Mouse (Mus musculus) hindbrain, embryonic 10.5 days (tissue): ENCODE results near the gene Tmem171. TPM values are rescaled to one million over a fixed set of nuclear protein-coding genes. Genes with fewer than 3 reads are reported as not detected.

Experiments used
- DNase-seq: peaks from one replicate; pipeline ENCODE4 v3.0.0-alpha.2; 2017; ENCODE audit warnings: low spot score
- H3K27ac ChIP-seq: fragments of 300-500 bp; sonication (generic); 2 replicates; pipeline ENCODE4 v1.5.1; 2016; ENCODE audit warnings: mild to moderate bottlenecking, moderate library complexity
- H3K27me3 ChIP-seq: fragments of 300-500 bp; sonication (generic); 2 replicates; pipeline ENCODE4 v1.6.1; 2016; ENCODE audit warnings: mild to moderate bottlenecking; ENCODE audit not compliant: poor library complexity, insufficient read depth, severe bottlenecking
- H3K36me3 ChIP-seq: fragments of 300-500 bp; sonication (generic); 2 replicates; pipeline ENCODE4 v1.6.1; 2016; ENCODE audit warnings: mild to moderate bottlenecking, moderate library complexity
- H3K4me1 ChIP-seq: fragments of 300-500 bp; sonication (generic); replicated peaks from 2 replicates; pipeline ENCODE4 v1.6.1; 2016; ENCODE audit warnings: mild to moderate bottlenecking
- H3K4me3 ChIP-seq: fragments of 300-500 bp; sonication (generic); 2 replicates; pipeline ENCODE4 v1.5.1; 2016; ENCODE audit warnings: mild to moderate bottlenecking, moderate library complexity
- H3K9me3 ChIP-seq: fragments of 300-500 bp; sonication (generic); 2 replicates; pipeline ENCODE4 v1.6.1; 2016; ENCODE audit warnings: mild to moderate bottlenecking, moderate library complexity
- WGBS: fragments of 180-500 bp; shearing (Covaris S2); methylation state at CpG from one replicate; pipeline ENCODE4 v1.1.7; 2016; 5-methylcytosine and 5-hydroxymethylcytosine counted together
- polyA plus RNA-seq: library from polyadenylated mRNA; unstranded; fragments of >200 nt; fragmentation: Nextera tagmentation; extraction: Ambion mirVana; gene quantifications from 2 replicates; pipeline ENCODE4 v1.2.1, GENCODE M21; 2016

The Tmem171 gene
- polyA plus RNA-seq, 1 experiment from 2014 or later = not detected

- Histone ChIP-seq H3K36me3 (no peaks in the 10 kb centered on the region), H3K4me1 (no peaks in the 10 kb centered on the region)
- 78% methylated on average over 4 of the region's 4 CpGs for WGBS
These were observed 10.9 kb upstream of the Tmem171 start for GRCm38 (mm10) chr13:98705501-98705900.

DNA sequence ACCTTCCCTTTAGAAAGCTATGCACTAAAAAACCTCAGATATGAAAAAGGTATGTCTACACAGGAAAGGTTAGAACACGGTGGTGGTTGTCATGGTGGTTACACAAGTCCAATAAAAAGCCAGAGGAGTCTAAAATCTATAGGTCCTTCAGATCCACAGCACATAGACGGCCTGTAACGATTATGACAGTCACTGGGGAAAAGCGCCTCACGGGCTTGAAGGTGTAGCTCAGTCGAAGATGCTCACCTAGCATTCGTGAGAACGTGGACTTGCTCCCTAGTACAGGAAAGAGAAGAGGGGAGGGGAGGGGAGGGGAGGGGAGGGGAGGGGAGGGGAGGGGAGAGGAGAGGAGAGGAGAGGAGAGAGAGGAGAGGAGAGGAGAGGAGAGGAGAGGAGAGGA, 9.2 kb upstream of the Tmem171 start:
- H3K36me3 ChIP-seq = no peaks in the 10 kb centered on the region
- no peaks in the 10 kb centered on the region for H3K27me3 ChIP-seq
- no peak overlapping the region for H3K4me3 ChIP-seq
- no peaks in the 10 kb centered on the region for H3K9me3 ChIP-seq
- H3K4me1 ChIP-seq = no peaks in the 10 kb centered on the region
- DNase-seq = no peak
- no peak overlapping the region for H3K27ac ChIP-seq
- 92% methylated on average over 7 of the region's 8 CpGs for WGBS

More at GRCm38 (mm10) chr13:98705501-98705900, 10.9 kb upstream of the Tmem171 start:
- no peaks in the 10 kb centered on the region for H3K27me3 ChIP-seq
- H3K27ac ChIP-seq = no peak overlapping the region
- DNase-seq = no peak
- no peak overlapping the region for H3K4me3 ChIP-seq
- no peaks in the 10 kb centered on the region for H3K9me3 ChIP-seq

GRCm38 (mm10) chr13:98702361-98702760, 7.7 kb upstream of the Tmem171 start:
- Histone ChIP-seq H3K9me3 (no peaks in the 10 kb centered on the region), H3K27ac (no peak overlapping the region), H3K36me3 (no peaks in the 10 kb centered on the region), H3K27me3 (no peaks in the 10 kb centered on the region), H3K4me3 (no peak overlapping the region), H3K4me1 (no peaks in the 10 kb centered on the region)
- no peak for DNase-seq
- WGBS = 89% methylated on average over 8 of the region's 8 CpGs

DNA sequence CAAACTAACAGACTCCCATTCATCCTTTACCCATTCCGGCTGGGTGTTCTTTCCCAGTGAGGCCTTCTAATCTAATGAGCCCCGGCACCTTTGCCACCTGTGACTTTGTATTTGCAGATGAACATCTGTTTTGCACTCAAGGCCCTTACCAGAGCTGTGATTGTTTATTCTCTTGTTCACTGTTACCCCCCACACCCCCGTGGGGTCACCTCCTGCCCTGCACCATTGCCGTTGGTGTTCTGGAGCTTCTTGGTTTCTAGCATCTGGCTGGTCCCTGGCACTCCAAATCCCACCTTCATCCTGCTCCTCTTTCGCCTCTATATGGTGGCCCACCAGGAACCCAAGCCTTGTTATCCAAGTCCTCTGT, 6.7 kb upstream of the Tmem171 start:
- H3K27me3 ChIP-seq = peaks cover 5% of the 10 kb centered on the region
- no peak for DNase-seq
- 85% methylated on average over 5 of the region's 5 CpGs for WGBS

DNA sequence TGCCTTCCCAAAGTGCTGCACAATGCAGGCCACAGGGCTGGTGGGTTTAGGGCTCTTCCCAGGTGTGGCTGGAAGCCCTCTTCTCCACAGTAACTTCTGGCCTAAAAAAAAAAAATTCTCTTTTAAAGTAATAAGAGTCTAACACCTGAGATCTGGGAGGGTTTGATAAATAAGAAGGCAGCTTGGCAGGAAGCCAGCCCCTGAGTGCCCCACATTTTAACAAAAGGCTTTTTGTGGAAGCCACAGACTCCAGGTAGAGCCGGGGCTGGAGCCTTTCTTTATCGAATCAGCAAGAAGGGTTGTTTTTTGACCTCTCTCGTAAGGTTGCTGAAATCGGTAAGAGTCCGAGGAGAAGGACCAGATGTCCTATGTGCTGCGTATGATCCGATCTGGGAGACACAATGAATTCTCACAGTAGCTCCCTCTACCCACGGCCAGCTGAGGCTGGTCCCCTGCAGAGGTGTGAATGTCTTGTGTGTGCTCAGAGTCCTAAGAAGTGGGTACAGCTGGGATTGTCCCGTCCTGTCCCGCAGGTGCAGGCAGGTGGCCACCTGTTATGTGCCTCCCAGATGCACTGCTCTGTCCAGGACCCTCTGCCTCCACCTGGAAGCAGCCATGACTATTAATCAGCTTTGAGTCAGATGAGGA, 6.2 kb upstream of the Tmem171 start:
- no peak for DNase-seq
- H3K4me3 ChIP-seq = no peak overlapping the region
- peaks cover 10% of the 10 kb centered on the region for H3K27me3 ChIP-seq
- no peak overlapping the region for H3K27ac ChIP-seq
- H3K9me3 ChIP-seq = no peaks in the 10 kb centered on the region
- H3K36me3 ChIP-seq = no peaks in the 10 kb centered on the region
- no peaks in the 10 kb centered on the region for H3K4me1 ChIP-seq
- WGBS = 71% methylated on average over 10 of the region's 10 CpGs

More for the DNA sequence above, 6.7 kb upstream of the Tmem171 start:
- no peaks in the 10 kb centered on the region for H3K36me3 ChIP-seq
- H3K4me3 ChIP-seq = no peak overlapping the region
- no peak overlapping the region for H3K27ac ChIP-seq
- H3K9me3 ChIP-seq = no peaks in the 10 kb centered on the region
- H3K4me1 ChIP-seq = no peaks in the 10 kb centered on the region

- Histone ChIP-seq H3K9me3 (no peaks in the 10 kb centered on the region), H3K36me3 (no peaks in the 10 kb centered on the region), H3K4me3 (no peak overlapping the region), H3K27me3 (peaks cover 17% of the 10 kb centered on the region), H3K4me1 (peaks cover 7% of the 10 kb centered on the region), H3K27ac (peak overlapping the region; percentile 64; the same call in 1 of the 2 replicates)
- WGBS = 88% methylated on average over 5 of the region's 5 CpGs
- DNase-seq = no peak
These were observed 5.4 kb upstream of the Tmem171 start for GRCm38 (mm10) chr13:98699982-98700540.

GRCm38 (mm10) chr13:98699051-98699744, 4.6 kb upstream of the Tmem171 start:
- H3K36me3 ChIP-seq = no peaks in the 10 kb centered on the region
- no peak for DNase-seq
- H3K27ac ChIP-seq = no peak overlapping the region
- no peak overlapping the region for H3K4me3 ChIP-seq
- peaks cover 25% of the 10 kb centered on the region for H3K27me3 ChIP-seq
- WGBS = 80% methylated on average over 14 of the region's 14 CpGs
- peaks cover 13% of the 10 kb centered on the region for H3K4me1 ChIP-seq
- no peaks in the 10 kb centered on the region for H3K9me3 ChIP-seq

DNA sequence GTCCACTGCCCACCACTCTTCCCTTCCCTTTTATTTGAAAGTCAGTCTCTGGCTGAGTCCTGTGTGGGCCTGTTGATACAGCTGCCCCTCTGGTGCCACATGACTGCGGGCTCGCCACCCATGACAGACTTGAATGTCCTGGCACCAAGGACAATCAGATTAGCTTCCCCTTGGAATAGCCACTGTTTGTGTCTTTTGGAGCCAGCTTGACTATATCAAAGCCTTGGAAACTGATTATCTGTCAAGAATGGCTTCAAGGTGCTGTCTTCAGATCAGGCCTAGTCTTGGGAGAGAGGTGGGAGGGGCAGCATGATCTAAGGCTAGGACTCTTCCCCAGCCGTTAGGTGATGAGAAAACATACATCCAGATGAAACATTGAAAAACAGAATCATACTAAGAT, 2.1 kb upstream of the Tmem171 start:
- H3K36me3 ChIP-seq = no peaks in the 10 kb centered on the region
- no peaks in the 10 kb centered on the region for H3K9me3 ChIP-seq
- peaks cover 36% of the 10 kb centered on the region for H3K27me3 ChIP-seq
- 92% methylated on average over 3 of the region's 3 CpGs for WGBS
- H3K4me3 ChIP-seq = no peak overlapping the region
- no peak overlapping the region for H3K27ac ChIP-seq
- DNase-seq = no peak
- H3K4me1 ChIP-seq = peaks cover 13% of the 10 kb centered on the region

DNA sequence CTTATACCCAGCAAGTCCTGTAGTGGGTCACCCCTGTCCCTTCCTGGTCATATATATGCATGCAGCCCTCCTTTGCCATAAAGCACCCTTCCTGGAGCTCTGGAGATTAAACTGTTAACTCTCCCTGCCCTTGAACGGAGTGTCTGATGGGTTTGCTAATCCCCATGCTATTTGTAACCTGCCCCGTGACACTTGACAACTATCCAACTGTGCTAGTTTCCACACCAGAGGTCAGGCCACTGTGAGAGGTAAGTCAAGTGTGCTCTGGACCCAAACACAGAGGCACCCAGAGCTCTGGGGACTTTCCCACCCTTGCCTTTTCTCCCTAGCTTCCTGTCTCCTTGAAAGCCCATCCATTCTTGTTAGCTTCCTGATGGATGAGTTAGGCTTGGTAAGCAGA, 912 bp upstream of the Tmem171 start:
- no peaks in the 10 kb centered on the region for H3K36me3 ChIP-seq
- 49% methylated on average over 2 of the region's 2 CpGs for WGBS
- DNase-seq = no peak
- H3K9me3 ChIP-seq = no peaks in the 10 kb centered on the region
- no peak overlapping the region for H3K27ac ChIP-seq
- peaks cover 13% of the 10 kb centered on the region for H3K4me1 ChIP-seq
- H3K4me3 ChIP-seq = no peak overlapping the region
- H3K27me3 ChIP-seq = peaks cover 36% of the 10 kb centered on the region

DNA sequence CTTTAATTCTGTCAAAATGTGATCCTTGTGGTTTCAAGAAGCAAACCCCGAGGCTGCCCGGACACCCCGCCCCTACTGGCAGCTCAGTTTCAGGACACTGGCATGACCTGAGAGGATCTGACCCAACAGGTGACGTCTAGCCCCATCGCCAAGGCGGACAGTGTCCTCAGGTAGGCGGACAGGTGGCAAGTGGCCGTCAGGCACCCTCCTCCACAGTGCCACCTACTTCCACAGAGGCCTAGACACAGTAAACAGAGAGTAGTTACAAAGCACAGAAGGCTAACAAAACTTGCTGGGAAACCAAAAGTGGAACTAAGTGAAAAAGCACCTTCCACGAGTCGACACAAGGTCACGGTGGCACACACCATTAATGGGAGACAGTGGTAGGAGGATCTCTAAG, 1.3 kb downstream of the Tmem171 start:
- no peaks in the 10 kb centered on the region for H3K9me3 ChIP-seq
- WGBS = 93% methylated on average over 11 of the region's 11 CpGs

DNA sequence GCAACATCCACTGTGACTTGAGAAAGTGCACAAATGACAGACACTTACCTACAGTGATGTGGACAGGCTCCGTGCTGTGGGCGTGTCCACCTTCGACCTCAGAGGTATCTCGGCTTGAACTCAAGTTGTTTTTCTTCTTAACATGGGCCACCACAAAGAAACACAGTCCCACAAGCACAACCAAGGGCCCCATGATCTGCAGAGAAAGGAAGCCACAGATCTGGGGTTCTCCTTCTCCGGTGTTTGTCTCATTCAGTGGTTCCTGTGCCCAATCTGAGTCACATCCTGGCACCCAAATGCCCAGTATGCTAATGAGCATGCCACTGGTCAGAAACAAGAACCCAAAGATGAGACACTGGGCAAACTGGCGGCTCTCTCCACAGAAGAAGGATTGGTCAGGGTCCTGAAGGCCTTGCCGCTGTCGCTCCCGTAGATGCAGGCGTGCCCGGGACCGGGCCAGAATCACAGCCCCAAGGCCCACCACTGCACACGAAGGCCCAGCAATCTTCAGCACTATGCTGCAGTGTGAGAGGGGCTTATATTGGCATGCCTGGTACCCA, 2.6 kb downstream of the Tmem171 start:
- H3K36me3 ChIP-seq = no peaks in the 10 kb centered on the region
- peaks cover 36% of the 10 kb centered on the region for H3K27me3 ChIP-seq
- no peak overlapping the region for H3K4me3 ChIP-seq
- DNase-seq = no peak
- H3K9me3 ChIP-seq = no peaks in the 10 kb centered on the region
- WGBS = 94% methylated on average over 13 of the region's 13 CpGs
- peaks cover 27% of the 10 kb centered on the region for H3K4me1 ChIP-seq
- no peak overlapping the region for H3K27ac ChIP-seq

More for the DNA sequence above, 1.3 kb downstream of the Tmem171 start:
- Histone ChIP-seq H3K4me1 (peaks cover 15% of the 10 kb centered on the region), H3K27me3 (peaks cover 36% of the 10 kb centered on the region), H3K36me3 (no peaks in the 10 kb centered on the region), H3K27ac (no peak overlapping the region), H3K4me3 (no peak overlapping the region)
- no peak for DNase-seq

GRCm38 (mm10) chr13:98690886-98691285, 3.7 kb downstream of the Tmem171 start:
- Histone ChIP-seq H3K36me3 (no peaks in the 10 kb centered on the region), H3K4me1 (peaks cover 27% of the 10 kb centered on the region), H3K9me3 (no peaks in the 10 kb centered on the region), H3K4me3 (no peak overlapping the region), H3K27me3 (peaks cover 27% of the 10 kb centered on the region), H3K27ac (no peak overlapping the region)
- 91% methylated on average over 11 of the region's 11 CpGs for WGBS
- no peak for DNase-seq
